Mouse (Mus musculus): ENCODE measurements around the gene Ak5. TPM values are rescaled to one million over a fixed set of nuclear protein-coding genes. Genes with fewer than 3 reads are reported as not detected.

Gene Ak5
- total RNA-seq, 2 experiments from 2014 or later, result 240 to 257 TPM

- DNase-seq (ENCODE audit: extremely low spot score in 1 of 2, low spot score in 1 of 2), result no peak
Measured at GRCm38 (mm10) chr3:152569242-152569605, 98.9 kb downstream of the Ak5 start.

- DNase-seq (ENCODE audit: extremely low spot score in 1 of 2, low spot score in 1 of 2), result no peak
Measured at GRCm38 (mm10) chr3:152568455-152569241, 99.5 kb downstream of the Ak5 start.

DNA sequence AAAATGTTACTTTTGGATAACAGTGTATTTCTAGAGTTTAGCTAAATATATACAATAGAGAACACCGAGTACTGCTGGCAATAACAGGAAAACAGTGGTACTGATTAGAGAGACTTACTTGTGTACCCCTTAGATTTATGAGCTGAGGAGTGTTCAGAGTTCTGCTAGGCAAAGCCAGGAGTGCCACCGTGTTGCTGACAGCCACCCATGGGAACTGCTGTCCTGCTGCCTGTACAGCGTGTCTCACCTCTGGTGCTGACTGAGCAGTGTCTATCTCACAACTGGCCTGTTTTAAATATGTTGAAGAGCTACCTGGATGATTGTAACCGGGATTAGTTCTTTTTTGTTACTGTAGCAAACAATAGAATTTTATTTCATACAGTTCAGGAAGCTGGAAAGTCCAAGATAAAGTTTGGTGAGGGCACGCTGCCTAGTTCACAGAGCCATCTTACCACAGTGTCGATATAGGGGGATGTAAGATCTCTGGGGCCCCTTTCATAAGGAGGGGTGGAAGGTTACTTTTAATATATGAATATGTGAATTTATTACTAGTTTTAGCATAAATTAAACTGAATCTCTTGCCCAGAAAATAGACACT is 103.5 kb downstream of the Ak5 start:
- no peak for DNase-seq (ENCODE audit: extremely low spot score in 1 of 2, low spot score in 1 of 2)

DNA sequence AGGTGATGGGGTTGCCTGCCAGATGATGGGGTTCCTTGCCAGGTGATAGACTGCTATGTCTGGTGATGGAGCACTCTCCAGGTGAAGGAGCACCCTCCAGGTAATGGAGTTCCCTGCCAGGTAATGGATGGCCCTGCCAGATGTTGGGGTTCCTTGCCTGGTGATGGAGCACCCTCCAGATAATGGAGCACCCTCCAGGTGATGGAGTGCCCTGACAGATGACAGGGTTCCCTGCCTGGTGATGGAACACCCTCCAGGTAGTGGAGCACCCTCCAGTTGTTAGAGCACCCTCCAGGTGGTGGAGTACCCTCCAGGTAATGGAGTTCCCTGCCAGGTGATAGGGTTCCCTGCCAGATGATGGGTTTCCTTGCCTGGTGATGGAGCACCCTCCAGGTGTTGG is 104.3 kb downstream of the Ak5 start:
- DNase-seq (ENCODE audit: extremely low spot score in 1 of 2, low spot score in 1 of 2), result no peak

GRCm38 (mm10) chr3:152561708-152562107 is 106.5 kb downstream of the Ak5 start:
- DNase-seq (ENCODE audit: extremely low spot score in 1 of 2, low spot score in 1 of 2), result no peak

DNA sequence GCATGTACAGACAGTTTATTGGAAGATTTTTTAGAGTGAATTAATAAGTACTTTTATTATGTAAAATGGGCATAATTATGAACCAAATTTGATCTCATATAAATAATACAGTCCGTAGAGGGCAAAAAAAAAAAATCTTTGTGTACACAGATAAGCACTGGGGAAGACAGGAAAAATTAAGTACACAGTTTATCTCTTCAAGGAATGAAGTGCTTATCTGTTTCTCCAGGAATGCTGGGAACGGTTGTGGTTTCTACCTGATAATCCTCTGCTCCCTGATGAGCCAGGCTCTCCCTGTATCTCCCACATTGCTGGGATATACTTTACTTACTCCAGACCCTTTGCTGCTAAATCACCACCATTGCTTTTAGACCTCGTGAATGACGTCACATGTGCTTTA is 108.9 kb downstream of the Ak5 start:
- no peak for DNase-seq (ENCODE audit: extremely low spot score in 1 of 2, low spot score in 1 of 2)

- no peak for DNase-seq (ENCODE audit: extremely low spot score in 1 of 2, low spot score in 1 of 2)
Measured at GRCm38 (mm10) chr3:152558106-152558505, 110.1 kb downstream of the Ak5 start.

DNA sequence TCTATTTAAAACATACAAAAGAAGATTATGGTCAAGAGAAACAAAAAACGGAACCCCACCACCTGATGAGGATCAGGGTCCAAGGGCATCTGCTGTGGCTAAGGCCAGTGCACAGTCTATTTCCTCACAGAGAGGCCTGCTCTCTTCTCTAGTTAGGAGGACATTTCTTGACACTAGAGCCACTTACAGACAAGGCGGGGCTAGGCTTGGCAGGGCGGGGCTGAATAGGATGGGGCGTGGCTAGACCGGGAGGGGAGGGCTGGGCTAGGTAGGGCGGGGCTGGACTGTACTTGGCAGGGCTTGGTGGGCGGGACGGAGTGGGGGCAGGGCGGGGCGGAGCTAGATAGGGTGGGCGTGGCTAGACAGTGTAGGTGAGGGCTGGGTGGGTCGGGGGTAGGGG is 110.5 kb downstream of the Ak5 start:
- no peak for DNase-seq (ENCODE audit: extremely low spot score in 1 of 2, low spot score in 1 of 2)

DNA sequence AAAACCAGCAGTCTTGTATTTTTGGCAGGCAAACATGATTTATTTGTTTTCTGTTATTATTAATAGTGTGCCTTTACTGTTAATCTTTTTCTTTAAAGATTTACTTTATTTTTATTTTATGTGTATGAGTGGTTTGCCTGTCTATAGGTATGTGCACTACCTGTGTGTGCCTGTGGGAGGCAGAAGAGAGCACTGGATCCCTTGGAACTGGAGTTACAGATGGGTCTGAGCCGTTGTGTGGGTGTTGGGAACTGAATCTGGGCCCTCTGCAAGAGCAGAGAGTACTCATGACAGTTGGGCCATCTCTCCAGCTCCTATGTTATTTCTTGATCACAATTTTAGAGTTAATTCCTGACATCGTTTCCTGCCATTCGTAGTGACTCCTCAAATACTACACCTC is 111.2 kb downstream of the Ak5 start:
- DNase-seq (ENCODE audit: extremely low spot score in 1 of 2, low spot score in 1 of 2), result no peak

DNA sequence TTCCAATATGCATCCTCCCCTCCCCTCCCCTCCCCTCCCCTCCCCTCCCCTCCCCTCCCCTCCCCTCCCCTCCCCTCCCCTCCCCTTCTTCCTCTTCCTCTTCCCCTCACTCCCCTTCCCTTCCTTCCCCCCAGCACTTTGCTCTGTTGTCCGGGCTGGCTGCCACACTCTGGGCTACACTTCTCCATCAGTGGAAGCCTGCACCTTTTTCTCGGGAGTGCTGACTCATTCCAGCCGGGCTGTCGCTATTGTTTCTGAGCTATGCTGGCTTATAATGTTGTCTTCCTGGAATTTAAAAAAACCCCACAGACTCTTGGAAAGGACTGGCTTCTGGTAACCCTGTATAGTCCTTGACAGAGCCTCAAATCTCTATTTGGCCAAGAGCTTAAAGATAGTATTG is 111.7 kb downstream of the Ak5 start:
- no peak for DNase-seq (ENCODE audit: extremely low spot score in 1 of 2, low spot score in 1 of 2)

DNA sequence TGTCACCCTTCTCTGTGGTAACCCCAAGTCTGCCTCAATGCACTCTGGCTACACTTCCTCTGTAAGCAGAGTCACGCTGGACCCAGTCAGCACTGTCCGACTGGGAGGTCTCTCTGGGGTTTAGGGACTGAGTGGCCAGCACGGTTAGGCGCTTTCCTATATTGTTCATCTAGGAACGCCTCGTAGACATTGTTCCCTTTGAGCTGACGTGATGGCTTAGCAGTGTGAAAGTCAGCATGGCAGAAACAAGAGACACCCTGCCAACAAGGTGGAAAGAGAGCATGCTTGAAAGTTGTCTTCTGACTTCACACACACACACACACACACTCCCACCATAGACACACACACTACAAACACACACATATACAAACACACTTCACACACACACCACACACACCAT is 112.9 kb downstream of the Ak5 start:
- no peak for DNase-seq (ENCODE audit: extremely low spot score in 1 of 2, low spot score in 1 of 2)

DNA sequence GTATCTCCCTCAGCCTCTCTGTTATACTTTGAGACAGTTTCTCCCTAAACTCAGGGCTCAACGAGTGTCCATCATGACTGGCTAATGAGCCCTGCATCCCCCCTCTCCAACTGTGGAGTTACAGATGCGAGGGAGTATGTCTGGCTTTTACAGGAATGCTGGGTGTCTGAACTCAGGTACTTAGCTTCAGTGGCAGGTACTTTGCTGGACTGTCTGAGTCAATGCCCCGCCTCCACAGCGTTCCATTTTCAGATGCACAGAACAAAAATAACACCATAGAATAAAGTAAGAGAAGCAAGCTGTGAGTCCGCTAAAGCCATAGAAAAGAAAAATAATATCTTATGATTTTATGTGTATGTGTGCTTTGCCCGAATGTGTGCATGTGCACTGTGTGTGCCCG is 113.8 kb downstream of the Ak5 start:
- no peak for DNase-seq (ENCODE audit: extremely low spot score in 1 of 2, low spot score in 1 of 2)

- DNase-seq (ENCODE audit: extremely low spot score in 1 of 2, low spot score in 1 of 2), result no peak
Measured at GRCm38 (mm10) chr3:152552641-152553040, 115.5 kb downstream of the Ak5 start.

- DNase-seq (ENCODE audit: extremely low spot score in 1 of 2, low spot score in 1 of 2), result no peak
Measured at GRCm38 (mm10) chr3:152550528-152551115, 117.5 kb downstream of the Ak5 start.

GRCm38 (mm10) chr3:152550031-152550430 is 118.1 kb downstream of the Ak5 start:
- DNase-seq (ENCODE audit: extremely low spot score in 1 of 2, low spot score in 1 of 2), result no peak

DNA sequence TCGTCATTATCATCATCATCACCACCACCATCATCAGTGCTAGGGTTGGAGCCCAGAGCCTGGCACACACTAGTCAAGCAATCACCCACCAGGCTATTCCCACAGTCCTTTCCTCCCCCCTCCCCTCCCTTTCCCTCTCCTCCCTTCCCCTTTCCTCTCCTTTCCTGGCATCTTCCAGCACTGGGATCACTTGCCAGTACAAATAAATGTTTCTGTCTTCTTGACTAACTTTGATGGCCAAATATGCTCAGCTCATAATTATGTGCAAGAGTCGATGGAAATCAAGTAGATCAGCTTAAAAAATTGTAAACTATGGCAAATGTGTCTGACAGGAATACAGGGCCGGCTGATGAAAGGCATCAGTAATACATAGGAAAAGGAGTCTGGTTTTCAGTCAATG is 123.2 kb downstream of the Ak5 start:
- DNase-seq (ENCODE audit: extremely low spot score in 1 of 2, low spot score in 1 of 2), result no peak

- no peak for DNase-seq (ENCODE audit: extremely low spot score in 1 of 2, low spot score in 1 of 2)
Measured at GRCm38 (mm10) chr3:152542298-152542697, 125.9 kb downstream of the Ak5 start.

DNA sequence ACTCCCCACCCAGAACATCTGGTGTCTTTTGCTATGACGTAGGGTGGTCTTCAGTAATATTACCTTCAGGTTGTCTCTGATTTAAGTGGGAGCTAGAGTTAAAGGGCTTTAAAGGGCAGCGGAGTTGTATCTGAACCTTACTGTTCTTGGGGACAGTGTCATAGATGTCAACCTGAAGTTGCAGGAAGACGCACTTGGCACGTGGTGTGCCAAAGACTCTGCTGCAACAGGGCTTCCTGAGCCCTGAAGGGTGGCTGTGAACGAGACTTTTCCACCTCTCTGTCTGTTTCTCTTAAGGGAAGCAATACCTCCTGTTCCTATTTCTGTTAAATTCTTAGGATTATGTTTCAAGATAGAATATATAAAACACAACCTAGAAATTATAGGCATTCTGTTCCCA is 137.8 kb downstream of the Ak5 start:
- DNase-seq (ENCODE audit: extremely low spot score in 1 of 2, low spot score in 1 of 2), result no peak

GRCm38 (mm10) chr3:152529058-152529972 is 138.8 kb downstream of the Ak5 start:
- DNase-seq (ENCODE audit: extremely low spot score in 1 of 2, low spot score in 1 of 2), result no peak

DNA sequence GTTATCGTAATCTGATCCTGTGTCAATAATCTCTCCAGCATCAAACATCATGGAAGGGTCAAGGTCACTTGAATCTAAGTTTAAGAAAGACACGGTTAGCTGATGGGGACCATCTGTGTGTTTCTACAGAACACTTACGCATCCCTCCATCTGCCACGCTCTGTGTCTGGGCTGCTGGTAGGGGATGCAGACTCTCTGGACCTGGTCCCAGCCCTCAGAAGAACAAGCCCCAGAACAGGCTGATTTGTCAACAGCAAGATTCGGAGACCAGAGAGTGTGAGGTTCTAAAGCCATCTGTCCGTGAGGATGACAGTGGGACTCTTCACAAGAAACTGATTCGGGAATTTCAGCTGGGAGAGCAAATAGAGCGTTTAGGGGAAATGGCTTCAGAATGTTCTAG is 141.4 kb downstream of the Ak5 start:
- no peak for DNase-seq (ENCODE audit: extremely low spot score in 1 of 2, low spot score in 1 of 2)

DNA sequence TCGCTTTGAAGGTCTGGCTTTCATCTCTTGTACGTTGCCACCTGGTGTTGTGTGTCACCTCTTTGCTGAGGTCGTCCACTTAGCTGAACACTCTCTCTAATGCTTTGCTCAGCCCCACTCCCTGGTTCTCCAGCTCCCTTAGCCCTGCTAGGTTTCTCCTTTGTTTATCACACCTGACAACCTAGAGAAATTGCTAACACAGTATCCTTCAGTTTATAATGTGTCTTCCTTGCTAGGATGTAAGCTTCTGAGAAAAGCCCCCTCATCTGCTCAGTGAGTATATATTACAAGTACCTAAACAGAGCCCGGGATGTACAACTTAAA is 144.9 kb downstream of the Ak5 start:
- DNase-seq (ENCODE audit: extremely low spot score in 1 of 2, low spot score in 1 of 2), result no peak

Measured in layer of hippocampus, postnatal 25 days (tissue).